In genomic region chr6:72425646-72426045, GRCm38 (mm10) we compare ENCODE assay signal across 28 mouse cellular contexts.
"Had no signal": no experiment of that assay in that cellular context is flagged by ENCODE, and none has a peak within 500 bp of the region (broad histone marks: within the 10 kb centered on the region; RNA-seq: fewer than 3 reads in every experiment).

No protein-coding gene starts in this region.

- H3K9ac ChIP-seq: embryonic facial prominence, embryonic 12.5 days; embryonic facial prominence, embryonic 13.5 days; embryonic facial prominence, embryonic 15.5 days; forebrain, embryonic 13.5 days; forebrain, embryonic 15.5 days; forebrain, postnatal 0 days had no signal

- DNase-seq: cerebellum, adult 2 months; cerebellum, adult 8-10 months; cerebellum, adult 9-10 months; cerebellum, adult 9-11 months; cerebellum, postnatal 10 days; cerebellum, postnatal 14 days; cerebellum, postnatal 36 days; embryo, embryonic 11 days; forebrain, postnatal 0 days; gastrocnemius, adult 2 months; gastrocnemius, postnatal 10 days; gastrocnemius, postnatal 14 days; gastrocnemius, postnatal 25 days; gastrocnemius, postnatal 36 days; heart, adult 11 months; heart, adult 18-20 months; heart, adult 2 months had no signal

- H3K27me3 ChIP-seq: embryonic facial prominence, embryonic 12.5 days; embryonic facial prominence, embryonic 13.5 days; embryonic facial prominence, embryonic 15.5 days; forebrain, embryonic 12.5 days; forebrain, embryonic 13.5 days; forebrain, embryonic 15.5 days had no signal

- ATAC-seq: forebrain, embryonic 13.5 days; forebrain, embryonic 14.5 days; forebrain, embryonic 15.5 days; forebrain, embryonic 16.5 days; forebrain, postnatal 0 days had no signal

- H3K4me1 ChIP-seq: embryonic facial prominence, embryonic 10.5 days; embryonic facial prominence, embryonic 12.5 days; embryonic facial prominence, embryonic 13.5 days; forebrain, embryonic 10.5 days; forebrain, embryonic 12.5 days; forebrain, embryonic 13.5 days; forebrain, embryonic 15.5 days had no signal

- H3K27ac ChIP-seq: embryonic facial prominence, embryonic 10.5 days; embryonic facial prominence, embryonic 12.5 days; embryonic facial prominence, embryonic 13.5 days; embryonic facial prominence, embryonic 15.5 days; forebrain, embryonic 10.5 days; forebrain, embryonic 12.5 days; forebrain, embryonic 13.5 days; forebrain, embryonic 15.5 days; gastrocnemius, adult 2 months; heart, adult 2 months had no signal

- H3K9me3 ChIP-seq: embryonic facial prominence, embryonic 10.5 days; embryonic facial prominence, embryonic 12.5 days; embryonic facial prominence, embryonic 13.5 days; embryonic facial prominence, embryonic 15.5 days; forebrain, embryonic 10.5 days; forebrain, embryonic 12.5 days; forebrain, embryonic 13.5 days; forebrain, embryonic 15.5 days had no signal

- H3K4me2 ChIP-seq: embryonic facial prominence, embryonic 12.5 days; embryonic facial prominence, embryonic 13.5 days; embryonic facial prominence, embryonic 15.5 days; forebrain, embryonic 12.5 days; forebrain, embryonic 13.5 days; forebrain, embryonic 15.5 days had no signal

- H3K4me3 ChIP-seq: embryonic facial prominence, embryonic 10.5 days; embryonic facial prominence, embryonic 12.5 days; embryonic facial prominence, embryonic 13.5 days; embryonic facial prominence, embryonic 15.5 days; erythroblast, embryonic 14.5 days; forebrain, embryonic 10.5 days; forebrain, embryonic 12.5 days; forebrain, embryonic 13.5 days; forebrain, embryonic 15.5 days; gastrocnemius, adult 2 months; heart, adult 2 months had no signal
